Mouse (Mus musculus) gastrocnemius, postnatal 25 days (tissue): Measurements from ENCODE around the gene Ttc25. TPM values are rescaled to one million over a fixed set of nuclear protein-coding genes. Genes with fewer than 3 reads are reported as not detected.
"Not testable (repeated sequence)": the region's sequence is repeated elsewhere in the genome, so short reads cannot be mapped to it uniquely, and the experiment has no call there.

Experiments
- DNase-seq: peaks from one replicate; pipeline ENCODE4 v3.0.0; 2022
- total RNA-seq, 2 experiments: library from RNA; stranded (reverse); gene quantifications; 1 replicate in 1 of 2; 2 replicates in 1 of 2; pipeline ENCODE4 v1.2.3; 2021

The Ttc25 gene
- total RNA-seq, 2 experiments from 2014 or later, result 0.36 to 0.38 TPM

GRCm38 (mm10) chr11:100604321-100605005, 59.1 kb downstream of the Ttc25 start:
- no peak for DNase-seq

- no peak for DNase-seq
Measured at GRCm38 (mm10) chr11:100605451-100605850, 60.0 kb downstream of the Ttc25 start.

GRCm38 (mm10) chr11:100607121-100607520, 61.7 kb downstream of the Ttc25 start:
- no peak for DNase-seq

- DNase-seq, result no peak
Measured at GRCm38 (mm10) chr11:100608796-100609195, 63.4 kb downstream of the Ttc25 start.

- DNase-seq, result no peak
Measured at GRCm38 (mm10) chr11:100609355-100609996, 64.1 kb downstream of the Ttc25 start.

- peak; percentile 12 for DNase-seq
Measured at GRCm38 (mm10) chr11:100609997-100610680, 64.7 kb downstream of the Ttc25 start.

- DNase-seq, result no peak
Measured at GRCm38 (mm10) chr11:100611627-100612026, 66.2 kb downstream of the Ttc25 start.

GRCm38 (mm10) chr11:100613241-100613640, 67.8 kb downstream of the Ttc25 start:
- no peak for DNase-seq

- no peak for DNase-seq
Measured at GRCm38 (mm10) chr11:100616332-100616731, 70.9 kb downstream of the Ttc25 start.

GRCm38 (mm10) chr11:100616836-100617235, 71.4 kb downstream of the Ttc25 start:
- DNase-seq, result not testable (repeated sequence)

GRCm38 (mm10) chr11:100617480-100617879, 72.1 kb downstream of the Ttc25 start:
- DNase-seq, result no peak

- peak; percentile 55 for DNase-seq
Measured at GRCm38 (mm10) chr11:100618761-100619484, 73.5 kb downstream of the Ttc25 start, which contains the start of gene Nkiras2. Gene Nkiras2, plus strand, starts transcription at chr11:100619244.

- peak; percentile 93 for DNase-seq
Measured at GRCm38 (mm10) chr11:100619485-100619975, 74.1 kb downstream of the Ttc25 start.

- DNase-seq, result no peak
Measured at GRCm38 (mm10) chr11:100619982-100620381, 74.6 kb downstream of the Ttc25 start, which contains the start of gene Dnajc7. Gene Dnajc7, minus strand, starts transcription at chr11:100620168.

Other genes with a start within 250 kb of the Ttc25 start
- 1,000 to 10,000 TPM; 1,016 to 1,083 TPM for gene Eif1, start 225.7 kb upstream of the Ttc25 start, total RNA-seq
- not detected for gene Gast, start 211.2 kb upstream of the Ttc25 start, total RNA-seq
- gene Hap1, start 189.5 kb upstream of the Ttc25 start, total RNA-seq, result under 1 TPM; 0.27 to 0.28 TPM
- 10 to 100 TPM; 72.0 to 79.8 TPM for gene Jup, start 147.8 kb upstream of the Ttc25 start, total RNA-seq
- 1 to 10 TPM; 4.3 to 5.1 TPM for gene P3h4, start 130.8 kb upstream of the Ttc25 start, total RNA-seq
- 1 to 10 TPM; 7.5 to 10.0 TPM for gene Fkbp10, start 129.9 kb upstream of the Ttc25 start, total RNA-seq
- gene Nt5c3b, start 103.8 kb upstream of the Ttc25 start, total RNA-seq, result 1 to 10 TPM; 8.2 to 8.5 TPM
- under 1 TPM; 0.43 to 0.49 TPM for gene Klhl10, start 103.7 kb upstream of the Ttc25 start, total RNA-seq
- gene Klhl11, start 72.9 kb upstream of the Ttc25 start, total RNA-seq, result 1 to 10 TPM; 3.8 to 3.9 TPM
- 10 to 100 TPM; 10.6 to 20.3 TPM for gene Acly, start 17.6 kb upstream of the Ttc25 start, total RNA-seq
- 1 to 10 TPM; 8.6 to 9.6 TPM for gene Cnp, start 29.3 kb downstream of the Ttc25 start, total RNA-seq
- gene Nkiras2, start 73.6 kb downstream of the Ttc25 start, total RNA-seq, result 10 to 100 TPM; 19.9 to 21.5 TPM
- gene Dnajc7, start 74.6 kb downstream of the Ttc25 start, total RNA-seq, result 100 to 1,000 TPM; 123 to 126 TPM
- gene Zfp385c, start 146.8 kb downstream of the Ttc25 start, total RNA-seq, result under 1 TPM; 0.31 to 0.70 TPM
- 1 to 10 TPM in 1 of 2 experiments, under 1 TPM in 1; 0.77 to 1.2 TPM for gene Dhx58, start 158.7 kb downstream of the Ttc25 start, total RNA-seq
- gene Kat2a, start 166.9 kb downstream of the Ttc25 start, total RNA-seq, result 10 to 100 TPM; 11.7 to 11.8 TPM
- gene Hspb9, start 168.2 kb downstream of the Ttc25 start, total RNA-seq, result not detected
- gene Rab5c, start 192.6 kb downstream of the Ttc25 start, total RNA-seq, result 10 to 100 TPM; 40.4 to 43.1 TPM
- gene Kcnh4, start 214.3 kb downstream of the Ttc25 start, total RNA-seq, result not detected
- not detected for gene Hcrt, start 217.3 kb downstream of the Ttc25 start, total RNA-seq
- 1 to 10 TPM; 4.8 to 4.9 TPM for gene Ghdc, start 225.3 kb downstream of the Ttc25 start, total RNA-seq